Mouse (Mus musculus) retina, postnatal 1 day (tissue): ENCODE data around the gene Psmg4.

ENCODE experiments used
- DNase-seq: peaks from one replicate; pipeline ENCODE4 v3.0.0-alpha.2; 2012

The Psmg4 gene

DNA sequence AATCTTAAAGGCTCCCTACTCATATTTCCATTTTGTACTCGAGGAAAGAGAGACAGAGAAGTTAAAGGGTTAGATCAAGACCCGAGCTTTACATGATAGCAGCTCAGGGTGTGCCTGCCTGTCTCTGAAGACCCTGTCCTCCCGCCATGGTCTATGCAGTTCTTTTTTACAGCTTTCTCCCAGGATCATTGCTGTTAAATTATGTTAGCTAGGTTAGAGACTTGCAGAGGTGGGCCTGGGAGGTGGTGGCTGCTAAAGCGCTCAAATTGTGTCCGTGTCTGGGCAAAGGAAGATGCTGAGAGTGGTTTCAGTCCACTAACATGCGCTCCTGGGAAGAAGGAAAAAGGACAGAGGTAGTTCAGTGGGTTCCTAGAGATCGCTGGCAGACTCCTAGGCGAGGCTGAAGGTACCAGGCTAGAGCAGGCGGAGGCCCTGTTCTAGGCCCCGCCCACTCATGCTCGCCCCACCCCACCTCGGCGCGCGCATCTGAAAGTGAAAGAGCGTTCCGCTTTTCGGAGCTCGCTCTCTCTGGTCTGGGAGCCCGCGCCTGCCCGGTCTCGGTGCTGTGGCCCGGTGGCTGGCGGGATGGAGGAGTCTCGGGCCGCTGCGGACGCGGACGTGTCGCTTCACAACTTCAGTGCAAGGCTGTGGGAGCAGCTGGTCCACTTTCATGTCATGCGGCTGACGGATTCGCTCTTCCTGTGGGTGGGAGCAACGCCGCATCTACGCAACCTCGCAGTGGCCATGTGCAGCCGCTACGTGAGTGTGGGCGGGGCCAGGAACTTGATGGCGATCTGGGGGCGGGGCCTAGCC lies at the start of gene Psmg4:
Gene Psmg4, plus strand, starts transcription at position 474 of the 813 bp plus-strand sequence.
- peak; percentile 94 for DNase-seq

- DNase-seq: no peak
These were observed 49.7 kb upstream of the Psmg4 start for GRCm38 (mm10) chr13:34113086-34113485.

- no peak for DNase-seq
These were observed 48.1 kb upstream of the Psmg4 start for GRCm38 (mm10) chr13:34114654-34115053.

GRCm38 (mm10) chr13:34116508-34116907 lies 46.3 kb upstream of the Psmg4 start:
- no peak for DNase-seq

GRCm38 (mm10) chr13:34118816-34119215 lies 43.9 kb upstream of the Psmg4 start:
- DNase-seq: no peak

DNA sequence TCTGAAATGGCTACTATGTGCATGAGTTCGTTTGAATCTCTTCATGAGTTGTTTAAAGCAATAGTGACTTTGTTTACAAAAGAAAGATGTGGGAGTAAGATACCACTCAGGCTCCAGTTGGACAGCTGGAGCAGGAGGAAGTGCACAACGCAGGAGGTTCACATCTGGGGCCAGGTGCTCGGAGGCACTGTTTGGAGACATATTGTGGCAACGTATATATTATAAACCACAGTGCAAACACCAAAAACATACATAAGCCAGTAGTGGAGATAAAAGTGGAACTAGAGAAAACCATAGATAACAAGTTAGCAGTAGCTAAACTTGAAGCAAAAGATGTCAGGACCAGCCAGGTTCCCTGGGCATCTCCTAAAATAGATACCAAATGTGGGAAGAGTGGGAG lies 43.4 kb upstream of the Psmg4 start:
- no peak for DNase-seq

- DNase-seq: no peak
These were observed 42.2 kb upstream of the Psmg4 start for GRCm38 (mm10) chr13:34120536-34120935.

DNA sequence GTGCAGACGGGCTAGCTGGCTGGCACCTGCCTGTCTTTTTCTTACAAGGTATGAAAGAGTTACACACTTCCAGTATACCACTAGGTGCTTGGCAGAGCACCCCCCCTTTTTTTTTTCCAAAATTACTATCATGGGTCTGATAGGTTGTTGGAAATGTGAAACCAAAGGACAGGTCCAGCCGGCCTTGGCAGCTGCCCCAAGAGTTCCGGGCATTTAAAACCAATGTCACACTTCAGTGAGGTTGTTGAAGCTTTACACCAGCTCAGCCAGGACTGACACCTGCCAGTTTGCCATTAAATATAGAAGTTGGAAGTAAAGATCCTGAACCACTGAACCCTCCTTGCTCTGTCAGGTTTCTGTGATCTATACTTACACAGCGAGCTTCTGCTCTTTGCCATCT lies 37.1 kb upstream of the Psmg4 start:
- DNase-seq: no peak

GRCm38 (mm10) chr13:34128276-34129114 lies 34.3 kb upstream of the Psmg4 start:
- no peak for DNase-seq

GRCm38 (mm10) chr13:34129485-34130225 lies 33.1 kb upstream of the Psmg4 start:
- peak; percentile 79 for DNase-seq

- peak; percentile 98 for DNase-seq
These were observed 32.5 kb upstream of the Psmg4 start, which contains the start of gene Tubb2b for GRCm38 (mm10) chr13:34130226-34130731. Tubb2b (minus strand) TSS chr13:34130466.

DNA sequence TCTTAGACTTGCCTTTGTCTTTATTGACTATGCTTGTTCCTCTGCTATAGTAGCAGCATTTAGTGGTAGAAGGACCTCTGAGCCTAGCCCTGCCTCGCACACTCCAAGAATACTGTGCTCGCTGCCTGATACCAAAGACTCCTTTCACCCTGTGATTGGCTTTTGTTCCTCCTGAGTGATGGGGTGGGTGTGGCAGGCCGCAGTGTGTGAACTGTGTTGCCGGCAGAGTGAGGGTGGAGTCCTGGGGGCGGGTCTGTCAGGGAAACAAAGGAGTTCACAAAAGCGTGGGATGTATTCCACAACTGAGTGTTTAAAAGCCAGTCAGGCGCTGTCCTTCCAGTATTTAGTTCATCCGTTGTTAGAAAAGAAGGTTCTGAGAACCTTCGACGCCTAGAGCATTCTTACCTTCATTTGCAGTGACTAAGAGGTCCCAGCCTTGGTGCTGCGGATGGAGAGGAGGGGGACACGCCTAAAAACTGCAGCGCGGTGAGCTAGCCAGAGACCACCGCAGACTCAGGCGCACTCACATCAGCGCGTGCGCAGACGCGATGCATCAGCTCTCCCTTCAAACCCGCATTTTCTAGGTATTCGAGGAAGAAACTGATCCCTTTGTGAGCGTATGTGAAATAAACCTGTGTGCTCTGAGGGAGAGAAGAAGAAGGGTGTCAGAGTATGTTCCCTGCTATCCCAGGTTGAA lies 31.6 kb upstream of the Psmg4 start:
- peak; percentile 90 for DNase-seq

DNA sequence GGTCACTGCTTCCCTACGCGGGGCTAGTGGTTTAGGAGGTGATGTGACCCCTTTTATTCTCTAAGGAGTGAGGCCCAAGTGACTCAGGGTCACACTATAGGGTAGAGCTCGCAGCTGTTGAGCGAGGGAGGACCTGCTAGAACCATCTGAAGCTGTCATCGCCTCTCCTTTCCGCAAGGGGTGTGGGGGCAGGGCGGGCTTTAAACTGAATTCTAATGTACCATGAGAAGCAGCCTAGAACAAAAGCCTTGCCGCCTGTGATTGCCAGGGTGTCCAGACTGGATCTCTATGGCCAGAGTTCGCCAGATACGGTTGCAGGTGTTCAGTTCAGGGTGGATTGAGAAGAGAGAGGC lies 31.1 kb upstream of the Psmg4 start:
- peak; percentile 85 for DNase-seq

GRCm38 (mm10) chr13:34132299-34132698 lies 30.5 kb upstream of the Psmg4 start:
- peak; percentile 48 for DNase-seq

DNA sequence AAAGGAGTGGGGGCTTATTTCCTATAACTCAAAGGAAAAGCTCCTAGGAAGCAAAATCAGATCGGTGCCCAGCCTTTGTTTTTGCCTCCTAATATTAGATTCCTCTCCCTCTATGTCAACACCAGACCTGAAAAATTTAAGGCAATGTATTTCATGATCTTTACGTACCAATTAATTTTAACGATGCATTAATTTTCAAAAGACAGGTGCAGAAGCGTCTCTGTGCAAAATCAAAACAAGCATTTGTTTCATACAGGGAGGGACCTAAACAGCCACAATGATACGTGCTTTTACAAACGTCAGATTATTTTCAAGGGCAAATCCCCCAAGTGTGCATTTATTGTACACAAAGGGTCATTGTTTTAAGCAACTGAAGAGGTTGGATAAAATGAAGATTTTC lies 29.9 kb upstream of the Psmg4 start:
- peak; percentile 32 for DNase-seq

GRCm38 (mm10) chr13:34133326-34134071 lies 29.3 kb upstream of the Psmg4 start:
- DNase-seq: peak; percentile 62

- peak; percentile 7 for DNase-seq
These were observed 28.5 kb upstream of the Psmg4 start for GRCm38 (mm10) chr13:34134276-34134675.

- no peak for DNase-seq
These were observed 26.2 kb upstream of the Psmg4 start for GRCm38 (mm10) chr13:34136605-34137004.

GRCm38 (mm10) chr13:34143389-34143788 lies 19.4 kb upstream of the Psmg4 start:
- DNase-seq: no peak

DNA sequence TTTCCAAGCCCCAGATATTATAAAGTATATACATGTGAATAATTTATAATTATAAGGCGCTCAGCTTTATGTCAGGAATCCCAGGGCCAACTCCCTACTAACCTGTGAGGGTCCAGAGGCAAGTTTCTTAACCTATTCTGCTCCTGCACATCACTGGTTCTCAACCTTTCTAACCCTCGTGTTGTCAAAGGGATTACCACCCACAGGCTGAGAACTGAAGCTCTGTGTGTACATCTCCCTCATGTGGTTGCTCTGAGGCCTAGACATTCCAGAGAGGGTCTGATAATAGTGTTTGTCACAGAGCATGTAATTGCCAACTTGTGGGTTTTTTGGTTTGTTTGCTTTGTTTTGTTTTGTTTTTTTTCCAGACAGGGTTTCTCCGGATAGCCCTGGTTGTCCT lies 15.8 kb upstream of the Psmg4 start:
- peak; percentile 7 for DNase-seq

- DNase-seq: no peak
These were observed 14.6 kb upstream of the Psmg4 start for GRCm38 (mm10) chr13:34148181-34148580.
